Mouse (Mus musculus) liver, embryonic 15.5 days (tissue): Measurements from ENCODE around the gene Nkiras1. TPM values are rescaled to one million over a fixed set of nuclear protein-coding genes. Genes with fewer than 3 reads are reported as not detected.

Experiments used
- ATAC-seq: fragments of 200-750 bp; cut with Nextera tagmentation; 2 replicates; pipeline ENCODE4 v1.8.0; 2017; ENCODE audit warnings: moderate number of reproducible peaks, mild to moderate bottlenecking, moderate library complexity; ENCODE audit not compliant: insufficient read depth
- H3K27ac ChIP-seq: fragments of 300-500 bp; sonication (generic); replicated peaks from 2 replicates; pipeline ENCODE4 v1.5.1; 2015; ENCODE audit warnings: mild to moderate bottlenecking, inconsistent platforms
- H3K27me3 ChIP-seq: fragments of 300-500 bp; sonication (generic); 2 replicates; pipeline ENCODE4 v1.6.1; 2015; ENCODE audit warnings: mild to moderate bottlenecking, inconsistent platforms
- H3K36me3 ChIP-seq: fragments of 300-500 bp; sonication (generic); replicated peaks from 2 replicates; pipeline ENCODE4 v1.6.1; 2015; ENCODE audit warnings: moderate library complexity, mild to moderate bottlenecking, inconsistent platforms
- H3K4me1 ChIP-seq: fragments of 300-500 bp; sonication (generic); replicated peaks from 2 replicates; pipeline ENCODE4 v1.6.1; 2015; ENCODE audit warnings: inconsistent platforms
- H3K4me2 ChIP-seq: fragments of 300-500 bp; sonication (generic); 2 replicates; pipeline ENCODE4 v1.6.1; 2015; ENCODE audit warnings: moderate library complexity, mild to moderate bottlenecking, inconsistent platforms
- H3K4me3 ChIP-seq: fragments of 300-500 bp; sonication (generic); replicated peaks from 2 replicates; pipeline ENCODE4 v1.5.1; 2015; ENCODE audit warnings: mild to moderate bottlenecking, inconsistent platforms
- H3K9ac ChIP-seq: fragments of 300-500 bp; sonication (generic); 2 replicates; pipeline ENCODE4 v1.6.1; 2015; ENCODE audit warnings: moderate library complexity, mild to moderate bottlenecking, inconsistent platforms
- H3K9me3 ChIP-seq: fragments of 300-500 bp; sonication (generic); replicated peaks from 2 replicates; pipeline ENCODE4 v1.6.1; 2016; ENCODE audit warnings: inconsistent platforms
- WGBS: fragments of 180-500 bp; shearing (Covaris S2); methylation state at CpG from one replicate; pipeline ENCODE4 v1.1.7; 2015; ENCODE audit warnings: mixed read lengths; ENCODE audit not compliant: insufficient replicate concordance; 5-methylcytosine and 5-hydroxymethylcytosine counted together
- polyA plus RNA-seq: library from polyadenylated mRNA; unstranded; fragments of >200 nt; fragmentation: Nextera tagmentation; extraction: Ambion mirVana; gene quantifications from 2 replicates; pipeline ENCODE4 v1.2.1, GENCODE M21; 2015

Gene Nkiras1
- polyA plus RNA-seq, 1 experiment from 2014 or later = 7.4 TPM

DNA sequence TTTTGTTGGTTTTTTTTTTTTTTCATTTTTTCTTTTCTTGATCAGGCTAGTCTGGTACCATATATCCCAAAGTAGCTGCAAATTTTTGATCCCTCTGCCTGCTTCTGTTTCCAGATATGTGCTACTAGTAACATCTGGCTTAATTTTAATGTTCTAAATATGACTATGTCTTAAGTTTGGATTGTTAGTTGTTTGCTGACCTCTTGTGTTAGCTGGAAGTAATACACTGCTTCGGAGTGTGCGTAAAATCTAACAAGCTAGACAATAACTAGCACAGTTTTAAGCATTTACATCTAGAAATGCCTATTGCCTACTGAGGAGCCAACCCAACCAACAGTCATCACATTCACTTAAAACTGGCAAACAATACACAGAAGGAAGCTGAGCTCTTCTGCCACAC, 13.6 kb downstream of the Nkiras1 start:
- peaks cover 13% of the 10 kb centered on the region for H3K36me3 ChIP-seq
- H3K4me1 ChIP-seq = no peaks in the 10 kb centered on the region
- H3K27ac ChIP-seq = no peak overlapping the region
- ATAC-seq = no peak
- no peak overlapping the region for H3K9ac ChIP-seq
- 64% methylated on average over 2 of the region's 2 CpGs for WGBS
- no peak overlapping the region for H3K4me3 ChIP-seq
- no peaks in the 10 kb centered on the region for H3K9me3 ChIP-seq
- no peak overlapping the region for H3K4me2 ChIP-seq
- H3K27me3 ChIP-seq = no peaks in the 10 kb centered on the region

DNA sequence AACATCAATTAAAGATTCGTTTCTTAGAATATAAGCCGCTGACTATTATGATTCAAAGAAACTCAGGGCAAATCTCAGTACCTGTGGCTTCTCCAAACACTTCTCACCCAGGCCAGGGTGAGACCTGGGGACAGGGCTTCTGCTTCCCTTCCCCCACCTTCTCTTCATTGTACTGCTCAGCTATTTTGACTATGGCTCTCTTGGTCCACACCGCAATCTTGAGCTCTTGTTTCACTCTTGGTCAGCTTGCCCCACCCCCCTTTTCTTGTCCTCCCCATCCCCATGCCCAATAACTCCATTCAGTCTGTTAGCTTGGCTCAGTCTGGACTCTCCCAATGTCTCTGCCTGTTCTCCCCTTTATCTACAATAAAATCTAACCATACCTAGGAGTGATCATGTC, 14.5 kb downstream of the Nkiras1 start:
- Histone ChIP-seq H3K36me3 (peaks cover 8% of the 10 kb centered on the region; the same call in 1 of the 2 replicates), H3K9me3 (no peaks in the 10 kb centered on the region), H3K9ac (no peak overlapping the region), H3K4me3 (no peak overlapping the region), H3K27ac (no peak overlapping the region), H3K4me2 (no peak overlapping the region), H3K4me1 (no peaks in the 10 kb centered on the region), H3K27me3 (no peaks in the 10 kb centered on the region)
- 84% methylated on average over 3 of the region's 3 CpGs for WGBS
- ATAC-seq = no peak

DNA sequence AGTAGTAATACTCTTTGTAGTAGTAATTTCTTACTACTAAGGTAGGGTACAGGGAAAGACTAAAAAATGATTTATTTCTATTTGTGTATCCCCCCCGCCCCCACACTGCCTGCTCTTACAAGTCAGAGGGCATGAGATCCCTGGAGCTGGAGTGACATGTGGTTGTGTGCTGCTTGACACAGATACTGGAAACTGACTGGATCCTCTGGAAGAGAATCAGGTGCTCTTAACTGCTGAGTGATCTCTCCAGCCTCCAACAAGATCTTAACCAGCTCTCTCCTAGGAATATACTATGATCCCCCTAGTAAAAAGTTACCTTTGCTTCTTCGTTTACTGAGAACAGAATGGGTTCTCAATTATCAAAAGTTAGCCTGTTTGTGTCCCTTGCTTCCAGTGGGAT, 15.5 kb downstream of the Nkiras1 start:
- H3K4me3 ChIP-seq = no peak overlapping the region
- H3K9me3 ChIP-seq = no peaks in the 10 kb centered on the region
- peaks cover 6% of the 10 kb centered on the region; the same call in 1 of the 2 replicates for H3K36me3 ChIP-seq
- no peak for ATAC-seq
- H3K27me3 ChIP-seq = no peaks in the 10 kb centered on the region
- H3K9ac ChIP-seq = no peak overlapping the region
- no peaks in the 10 kb centered on the region for H3K4me1 ChIP-seq
- H3K4me2 ChIP-seq = no peak overlapping the region
- H3K27ac ChIP-seq = no peak overlapping the region
- 78% methylated on average over 2 of the region's 2 CpGs for WGBS

DNA sequence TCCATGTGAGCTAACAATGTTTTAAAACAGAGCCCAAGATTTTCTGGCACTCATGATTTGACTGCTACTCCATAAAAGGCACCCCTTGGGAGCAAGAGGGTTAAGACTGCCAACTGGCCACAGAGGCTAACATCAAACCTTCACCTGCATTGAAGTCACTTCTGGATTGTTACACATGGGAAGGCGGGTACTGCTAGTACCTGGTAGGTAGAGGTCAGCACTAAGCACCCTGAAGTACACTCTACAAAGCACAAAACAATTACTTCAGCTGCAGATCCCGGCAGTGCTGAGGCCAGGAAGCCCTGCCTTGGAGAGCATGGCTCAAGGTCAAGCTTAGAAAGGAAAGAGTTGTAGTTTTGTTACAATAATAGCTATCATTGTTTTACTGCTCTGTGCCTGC, 16.5 kb downstream of the Nkiras1 start:
- WGBS = 68% methylated on average over 2 of the region's 2 CpGs
- no peak overlapping the region for H3K4me2 ChIP-seq
- H3K9ac ChIP-seq = no peak overlapping the region
- H3K36me3 ChIP-seq = peaks cover 4% of the 10 kb centered on the region; the same call in 1 of the 2 replicates
- no peaks in the 10 kb centered on the region for H3K27me3 ChIP-seq
- no peak overlapping the region for H3K27ac ChIP-seq
- no peak for ATAC-seq
- H3K4me3 ChIP-seq = no peak overlapping the region
- H3K4me1 ChIP-seq = no peaks in the 10 kb centered on the region
- H3K9me3 ChIP-seq = no peaks in the 10 kb centered on the region

- ATAC-seq = no peak
- 49% methylated on average over 3 of the region's 3 CpGs for WGBS
- no peaks in the 10 kb centered on the region for H3K36me3 ChIP-seq
These were observed 21.2 kb downstream of the Nkiras1 start for GRCm38 (mm10) chr14:18292111-18292510.

GRCm38 (mm10) chr14:18292578-18292977, 21.6 kb downstream of the Nkiras1 start:
- no peak overlapping the region for H3K4me3 ChIP-seq
- ATAC-seq = no peak
- WGBS = 62% methylated on average over 3 of the region's 3 CpGs
- H3K4me2 ChIP-seq = no peak overlapping the region
- H3K9ac ChIP-seq = no peak overlapping the region
- H3K27ac ChIP-seq = no peak overlapping the region
- H3K4me1 ChIP-seq = no peaks in the 10 kb centered on the region
- no peaks in the 10 kb centered on the region for H3K9me3 ChIP-seq
- no peaks in the 10 kb centered on the region for H3K36me3 ChIP-seq
- no peaks in the 10 kb centered on the region for H3K27me3 ChIP-seq

More at GRCm38 (mm10) chr14:18292111-18292510, 21.2 kb downstream of the Nkiras1 start:
- H3K9ac ChIP-seq = no peak overlapping the region
- H3K9me3 ChIP-seq = no peaks in the 10 kb centered on the region
- no peak overlapping the region for H3K27ac ChIP-seq
- no peaks in the 10 kb centered on the region for H3K27me3 ChIP-seq
- no peak overlapping the region for H3K4me2 ChIP-seq
- no peaks in the 10 kb centered on the region for H3K4me1 ChIP-seq
- no peak overlapping the region for H3K4me3 ChIP-seq

- Histone ChIP-seq H3K27ac (no peak overlapping the region), H3K4me1 (no peaks in the 10 kb centered on the region), H3K4me3 (no peak overlapping the region), H3K9me3 (no peaks in the 10 kb centered on the region), H3K4me2 (no peak overlapping the region), H3K36me3 (no peaks in the 10 kb centered on the region), H3K9ac (no peak overlapping the region), H3K27me3 (no peaks in the 10 kb centered on the region)
- no peak for ATAC-seq
- WGBS = 31% methylated on average over 2 of the region's 2 CpGs
These were observed 26.5 kb downstream of the Nkiras1 start for GRCm38 (mm10) chr14:18297441-18297840.

GRCm38 (mm10) chr14:18298874-18299273, 27.9 kb downstream of the Nkiras1 start:
- no peak for ATAC-seq
- Histone ChIP-seq H3K9me3 (no peaks in the 10 kb centered on the region), H3K4me2 (no peak overlapping the region), H3K9ac (no peak overlapping the region), H3K4me1 (no peaks in the 10 kb centered on the region), H3K27me3 (no peaks in the 10 kb centered on the region), H3K27ac (no peak overlapping the region), H3K4me3 (no peak overlapping the region), H3K36me3 (no peaks in the 10 kb centered on the region)
- WGBS = 67% methylated on average over 2 of the region's 2 CpGs

GRCm38 (mm10) chr14:18300676-18301075, 29.7 kb downstream of the Nkiras1 start:
- H3K4me3 ChIP-seq = no peak overlapping the region
- 81% methylated on average over 2 of the region's 2 CpGs for WGBS

DNA sequence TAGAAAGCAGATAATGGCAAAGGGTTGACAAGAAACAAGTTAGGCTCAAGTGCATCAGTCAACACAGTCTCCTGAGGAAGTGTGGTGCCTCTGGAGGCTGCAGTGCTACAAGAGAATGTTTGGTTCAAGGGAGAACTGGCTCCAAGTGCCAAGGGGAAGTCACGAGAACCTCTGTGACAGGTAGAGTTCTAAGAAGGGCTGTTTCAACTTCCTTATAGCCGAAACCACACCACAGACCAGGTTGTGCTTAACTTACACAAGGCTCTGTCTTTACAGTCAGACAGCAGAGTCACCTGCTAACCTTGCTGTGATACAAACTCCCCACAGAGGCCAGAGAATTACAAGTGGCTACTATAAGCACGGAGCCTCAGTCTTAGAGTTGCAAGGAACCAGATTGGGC, 30.7 kb downstream of the Nkiras1 start:
- H3K27ac ChIP-seq = no peak overlapping the region
- WGBS = 31% methylated on average over 3 of the region's 3 CpGs
- no peak overlapping the region for H3K9ac ChIP-seq
- H3K4me2 ChIP-seq = no peak overlapping the region
- no peaks in the 10 kb centered on the region for H3K9me3 ChIP-seq
- H3K36me3 ChIP-seq = no peaks in the 10 kb centered on the region; the same call in 1 of the 2 replicates
- H3K4me3 ChIP-seq = no peak overlapping the region
- no peaks in the 10 kb centered on the region for H3K4me1 ChIP-seq
- no peak for ATAC-seq
- H3K27me3 ChIP-seq = no peaks in the 10 kb centered on the region

More at GRCm38 (mm10) chr14:18300676-18301075, 29.7 kb downstream of the Nkiras1 start:
- H3K9me3 ChIP-seq = no peaks in the 10 kb centered on the region
- no peak overlapping the region for H3K4me2 ChIP-seq
- H3K4me1 ChIP-seq = no peaks in the 10 kb centered on the region
- H3K9ac ChIP-seq = no peak overlapping the region
- no peaks in the 10 kb centered on the region for H3K27me3 ChIP-seq
- no peak overlapping the region for H3K27ac ChIP-seq
- no peaks in the 10 kb centered on the region; the same call in 1 of the 2 replicates for H3K36me3 ChIP-seq
- ATAC-seq = no peak

DNA sequence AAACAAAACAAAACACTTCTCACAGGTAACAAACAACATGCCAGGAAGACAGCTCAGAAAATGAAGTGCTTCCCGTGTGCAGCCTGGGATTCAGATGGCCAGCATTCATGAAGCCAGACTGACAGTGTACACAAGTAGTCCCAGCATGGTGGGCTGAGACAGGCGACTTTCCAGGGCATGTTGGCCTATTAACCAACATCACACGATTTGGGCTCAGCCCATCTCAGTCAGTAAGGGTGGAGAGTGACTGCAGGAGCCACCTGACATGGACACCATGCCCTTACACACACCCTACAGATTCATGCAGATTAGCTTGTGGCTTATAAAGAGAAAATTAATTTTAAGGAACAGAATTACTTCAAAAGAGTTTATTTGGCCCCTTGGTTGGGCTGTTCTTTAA, 31.8 kb downstream of the Nkiras1 start:
- Histone ChIP-seq H3K27ac (no peak overlapping the region), H3K4me3 (no peak overlapping the region), H3K36me3 (no peaks in the 10 kb centered on the region; the same call in 1 of the 2 replicates), H3K9me3 (no peaks in the 10 kb centered on the region), H3K4me2 (no peak overlapping the region), H3K4me1 (no peaks in the 10 kb centered on the region), H3K9ac (no peak overlapping the region), H3K27me3 (no peaks in the 10 kb centered on the region)
- WGBS = 42% methylated on average over 3 of the region's 3 CpGs
- no peak for ATAC-seq

DNA sequence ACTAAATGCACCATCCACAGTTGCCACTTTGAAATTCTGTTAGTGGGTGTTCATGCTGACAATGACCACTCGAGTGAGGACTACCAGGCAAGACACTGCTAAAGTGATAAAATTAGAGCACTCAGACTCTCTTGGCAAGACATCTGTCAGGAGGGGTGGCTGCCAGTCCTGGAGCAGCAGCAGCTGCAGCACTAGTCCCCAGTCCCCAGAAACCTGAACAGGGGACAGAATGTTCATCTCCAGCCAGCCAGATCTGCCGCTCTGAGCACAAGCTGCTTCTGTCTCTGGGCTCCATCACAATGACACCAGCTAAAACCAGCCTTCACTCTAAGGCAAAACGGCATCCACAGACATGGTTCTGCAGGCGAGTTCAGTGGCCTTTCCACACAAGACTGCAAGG, 32.3 kb downstream of the Nkiras1 start:
- ATAC-seq = no peak
- no peaks in the 10 kb centered on the region for H3K4me1 ChIP-seq

More for the DNA sequence above, 32.3 kb downstream of the Nkiras1 start:
- no peak overlapping the region for H3K27ac ChIP-seq
- no peak overlapping the region for H3K4me3 ChIP-seq
- no peak overlapping the region for H3K4me2 ChIP-seq
- no peaks in the 10 kb centered on the region; the same call in 1 of the 2 replicates for H3K36me3 ChIP-seq
- H3K9me3 ChIP-seq = no peaks in the 10 kb centered on the region
- no peaks in the 10 kb centered on the region for H3K27me3 ChIP-seq
- no peak overlapping the region for H3K9ac ChIP-seq
- 56% methylated on average over 4 of the region's 4 CpGs for WGBS
